Mouse (Mus musculus) cerebellum, postnatal 25 days (tissue): ENCODE results near the gene Sp4.

Source experiments
- DNase-seq, 2 experiments: peaks; one replicate each; pipeline ENCODE4 v3.0.0; 2021; ENCODE audit warnings: mixed read lengths in 2 of 2

The Sp4 gene

GRCm38 (mm10) chr12:118301072-118301865 is at the start of gene Sp4:
TSS of gene Sp4 (minus strand) at chr12:118301440.
- peak; percentile 93 to 96 for DNase-seq

GRCm38 (mm10) chr12:118339107-118339506 is 37.9 kb upstream of the Sp4 start:
- DNase-seq, result no peak

DNA sequence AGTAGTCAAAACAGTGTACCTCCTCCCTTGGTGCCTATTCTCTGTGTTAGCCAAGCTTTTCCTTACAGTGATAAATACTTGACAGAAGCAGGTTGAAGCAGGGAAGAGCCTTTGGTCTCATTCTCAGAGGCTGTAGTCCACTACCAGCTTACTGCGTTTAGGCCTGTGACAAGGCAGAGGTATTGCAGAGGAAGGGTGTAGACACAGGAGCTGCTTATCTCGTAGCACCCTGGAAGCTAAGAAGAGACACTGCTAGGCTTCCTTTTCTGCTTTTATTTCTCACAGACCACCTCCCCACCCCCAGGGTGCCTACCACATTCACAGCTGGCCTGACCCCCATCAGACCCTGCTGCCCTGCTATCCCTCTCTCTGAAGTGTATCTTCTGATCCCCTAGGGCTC is 37.0 kb upstream of the Sp4 start:
- DNase-seq, result no peak

GRCm38 (mm10) chr12:118337291-118337690 is 36.1 kb upstream of the Sp4 start:
- no peak for DNase-seq

DNA sequence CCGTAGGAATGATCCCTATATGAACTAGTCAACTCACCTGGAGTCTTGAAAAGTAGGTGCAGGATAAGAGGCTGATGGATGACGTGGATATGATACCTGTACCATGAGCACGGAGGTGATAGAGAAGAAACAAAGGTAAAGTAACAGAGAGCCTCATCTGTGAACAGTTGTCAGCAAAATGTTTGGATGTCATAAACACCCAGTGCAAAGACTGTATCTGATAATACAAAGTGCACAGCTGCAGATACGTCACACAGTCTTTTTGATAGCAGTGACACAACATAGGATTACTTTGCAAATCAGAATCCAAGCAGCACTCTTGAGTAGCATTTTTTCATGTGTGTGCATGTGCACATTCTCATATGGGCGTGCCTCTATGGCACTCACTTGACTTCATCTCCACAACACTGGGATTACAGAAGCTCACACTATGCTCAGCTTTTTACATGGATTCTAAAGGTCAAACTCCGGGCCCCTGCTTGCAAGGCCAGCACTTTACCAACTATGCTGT is 27.6 kb upstream of the Sp4 start:
- no peak for DNase-seq

- DNase-seq, result no peak
Observed at GRCm38 (mm10) chr12:118327566-118327965, 26.3 kb upstream of the Sp4 start.

GRCm38 (mm10) chr12:118326161-118326560 is 24.9 kb upstream of the Sp4 start:
- no peak for DNase-seq

GRCm38 (mm10) chr12:118320076-118320475 is 18.8 kb upstream of the Sp4 start:
- no peak for DNase-seq

DNA sequence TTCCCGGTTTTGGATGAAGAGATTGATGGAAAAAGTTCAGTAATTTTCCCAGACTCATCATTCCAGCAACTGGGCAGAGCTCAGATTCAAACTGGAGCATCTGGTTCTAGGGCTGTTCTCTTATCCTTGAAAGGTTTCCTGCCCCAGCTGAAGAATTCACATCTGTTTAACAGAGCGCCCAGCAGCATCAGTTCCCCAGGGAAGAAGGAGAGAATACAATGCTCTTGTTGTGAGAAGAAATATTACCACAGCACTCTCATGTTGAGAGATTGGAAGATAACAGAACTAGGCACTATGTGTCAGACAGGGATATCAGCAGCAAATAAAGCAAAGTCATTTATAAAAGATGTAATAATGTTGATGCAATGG is 13.2 kb upstream of the Sp4 start:
- no peak for DNase-seq

GRCm38 (mm10) chr12:118313805-118314476 is 12.7 kb upstream of the Sp4 start:
- DNase-seq, result no peak

DNA sequence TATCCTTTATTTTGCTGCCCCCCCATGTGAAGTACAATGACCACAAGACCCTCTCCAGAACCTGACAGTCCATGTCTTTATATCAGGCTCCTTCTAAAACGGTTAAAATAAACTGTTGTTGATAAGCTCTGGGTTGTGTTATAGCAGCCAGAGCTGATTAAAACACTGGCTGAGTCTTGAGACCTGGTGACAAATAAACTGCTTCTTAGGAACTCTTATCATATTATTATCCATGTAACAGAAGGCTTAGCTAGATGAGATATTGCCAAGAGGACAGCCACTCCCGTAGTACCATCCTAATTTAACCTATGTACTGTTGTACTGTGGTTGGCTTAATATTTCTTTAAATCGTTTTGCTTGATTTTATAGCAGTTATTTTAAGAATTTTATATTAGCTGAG is 2.3 kb upstream of the Sp4 start:
- no peak for DNase-seq

GRCm38 (mm10) chr12:118303066-118303465 is 1.8 kb upstream of the Sp4 start:
- no peak for DNase-seq

GRCm38 (mm10) chr12:118301866-118302835 is 911 bp upstream of the Sp4 start:
- peak; percentile 99 for DNase-seq

- DNase-seq, result no peak
Observed at GRCm38 (mm10) chr12:118300754-118301071, 527 bp downstream of the Sp4 start.

DNA sequence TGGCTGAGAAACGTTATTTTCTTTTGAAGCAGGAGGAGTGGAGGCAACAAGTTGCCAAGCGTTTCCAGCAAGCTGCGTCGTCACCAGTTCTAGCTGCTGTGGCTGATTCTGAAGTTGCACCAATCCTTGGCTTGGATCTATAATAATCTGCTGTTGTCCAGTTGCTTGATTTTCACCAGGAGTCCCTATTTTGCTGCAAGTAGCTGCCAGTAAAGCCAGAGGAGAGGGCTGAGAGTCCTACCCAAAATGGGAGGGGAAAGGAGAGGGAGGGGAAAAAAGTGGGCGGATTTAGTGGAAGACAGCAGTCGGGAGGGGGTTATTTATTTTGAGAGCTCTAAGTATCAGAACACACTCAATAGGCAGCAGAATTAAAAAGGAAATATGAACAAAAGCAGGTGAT is 1.3 kb downstream of the Sp4 start:
- peak; percentile 20 to 36 for DNase-seq

DNA sequence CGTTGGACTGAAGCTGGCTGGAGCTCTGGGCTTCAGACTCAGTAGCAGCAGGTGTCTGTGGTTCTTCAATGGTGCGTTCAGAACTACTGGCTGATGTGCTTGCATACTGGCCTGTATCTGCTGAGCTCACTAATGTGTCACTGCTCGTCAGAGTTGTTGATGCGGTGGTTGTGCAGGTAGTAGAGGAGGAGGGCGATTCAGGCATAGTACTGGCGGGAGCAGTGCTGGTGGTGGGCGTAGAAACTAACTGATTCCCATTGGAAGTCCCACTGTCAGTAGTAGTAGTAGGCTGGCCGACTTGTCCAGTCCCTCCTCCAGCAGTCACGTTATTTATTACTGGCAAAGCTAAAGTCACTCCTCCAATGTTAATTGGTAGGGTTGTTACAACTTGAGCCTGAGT is 2.1 kb downstream of the Sp4 start:
- DNase-seq, result peak; percentile 16 to 26

DNA sequence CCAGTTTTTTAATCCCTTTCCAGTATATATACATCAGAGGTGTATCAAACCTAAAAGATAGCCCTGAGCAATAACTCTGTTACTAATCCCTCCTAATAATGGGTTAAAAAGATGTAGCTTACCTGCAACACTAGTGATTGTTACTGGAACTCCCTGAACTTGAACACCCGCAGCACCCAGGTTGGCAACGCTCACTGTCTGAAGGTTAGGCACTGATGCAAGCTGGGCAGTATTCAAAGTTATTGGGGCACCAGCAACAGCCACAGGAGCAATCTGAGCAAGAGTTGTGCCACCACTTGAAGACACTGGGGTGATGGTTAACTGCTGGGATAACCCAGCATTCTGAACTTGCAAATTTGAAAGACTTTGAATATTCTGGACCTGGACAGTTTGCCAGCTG is 2.7 kb downstream of the Sp4 start:
- peak; percentile 15 to 27 for DNase-seq

DNA sequence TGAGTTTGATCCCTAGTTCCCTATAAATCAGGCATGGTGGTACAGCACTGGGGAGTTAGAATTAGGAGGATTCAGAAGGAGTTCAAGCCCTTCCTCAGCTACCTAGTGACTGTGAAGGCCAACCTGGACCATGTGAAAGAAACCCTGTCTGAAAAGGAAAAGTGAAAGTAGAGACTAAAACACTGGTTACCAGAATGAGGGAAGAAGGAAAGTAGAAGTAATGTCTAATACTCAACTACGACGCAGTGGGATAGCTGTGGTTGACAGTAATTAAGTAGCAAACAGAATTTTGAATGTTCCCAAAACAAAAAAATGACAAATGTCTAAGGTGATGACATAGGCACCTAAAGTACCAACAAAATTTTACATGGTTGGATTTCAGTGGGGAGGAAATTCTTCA is 5.0 kb downstream of the Sp4 start:
- DNase-seq, result no peak

GRCm38 (mm10) chr12:118295793-118296192 is 5.4 kb downstream of the Sp4 start:
- no peak for DNase-seq

- no peak for DNase-seq
Observed at GRCm38 (mm10) chr12:118288947-118289346, 12.3 kb downstream of the Sp4 start.

DNA sequence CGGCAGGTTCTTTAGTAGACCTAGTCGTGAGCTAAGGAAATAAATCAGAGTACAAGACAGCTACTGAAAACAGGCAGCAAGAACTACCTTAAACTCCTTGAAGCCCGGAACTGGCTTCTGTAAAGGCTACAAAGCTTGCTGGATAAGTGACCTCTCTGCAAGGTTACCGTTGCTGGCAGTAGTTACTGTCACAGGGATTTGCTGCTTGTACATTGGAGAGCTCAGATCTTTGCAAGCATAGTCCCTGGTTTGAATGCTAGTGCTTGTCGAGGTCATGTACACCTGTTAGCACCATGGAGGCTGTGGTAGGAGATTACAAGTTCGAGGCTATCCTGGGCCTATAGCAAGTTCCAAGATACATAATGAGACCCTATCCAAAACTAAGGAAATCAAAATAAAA is 16.1 kb downstream of the Sp4 start:
- DNase-seq, result no peak

- DNase-seq, result no peak
Observed at GRCm38 (mm10) chr12:118281961-118282360, 19.3 kb downstream of the Sp4 start.

DNA sequence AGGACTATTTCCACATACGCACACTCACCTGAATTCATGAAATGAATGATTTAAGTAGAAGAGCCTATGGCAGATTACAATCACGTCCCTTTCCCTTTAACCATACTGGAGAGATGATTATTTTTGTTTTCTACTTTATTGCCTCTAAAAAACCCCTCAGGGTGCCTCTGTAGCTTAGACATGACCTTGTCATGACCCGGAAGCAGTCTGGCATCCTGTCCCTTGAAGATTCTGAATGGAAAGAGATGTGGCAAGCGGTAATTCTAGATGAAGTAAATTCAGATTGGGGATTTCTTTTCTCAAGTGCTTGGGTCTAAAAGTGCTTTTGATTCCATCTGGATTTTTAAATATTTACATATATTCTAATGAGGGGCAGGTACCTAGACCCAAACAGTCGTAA is 24.9 kb downstream of the Sp4 start:
- no peak for DNase-seq
